Mouse (Mus musculus) neural tube, embryonic 11.5 days (tissue): ENCODE measurements at regions not wholly inside any gene's neighbourhood (a gene's known extent, or its start where the extent isn't known, plus 50 kb on each side); places are given as distances from the start of the nearest gene placed in this dataset.

Experiments used
- ATAC-seq: fragments of 200-750 bp; cut with Nextera tagmentation; 2 replicates; pipeline ENCODE4 v1.8.0; 2017; ENCODE audit warnings: moderate number of reproducible peaks, mild to moderate bottlenecking, moderate TSS enrichment, moderate library complexity; ENCODE audit not compliant: insufficient read depth, low FRiP score, low TSS enrichment
- DNase-seq: peaks from one replicate; pipeline ENCODE4 v3.0.0-alpha.2; 2015; ENCODE audit warnings: low spot score
- H3K27ac ChIP-seq: fragments of 300-500 bp; sonication (generic); 2 replicates; pipeline ENCODE4 v1.5.1; 2014; ENCODE audit warnings: low read depth, mild to moderate bottlenecking, low read length
- H3K27me3 ChIP-seq: fragments of 300-500 bp; sonication (generic); 2 replicates; pipeline ENCODE4 v1.6.1; 2014; ENCODE audit warnings: mild to moderate bottlenecking, low read length, mixed read lengths; ENCODE audit not compliant: control insufficient read depth, insufficient read depth
- H3K36me3 ChIP-seq: fragments of 300-500 bp; sonication (generic); 2 replicates; pipeline ENCODE4 v1.6.1; 2014; ENCODE audit warnings: mild to moderate bottlenecking, low read length, moderate library complexity, mixed read lengths; ENCODE audit not compliant: control insufficient read depth, insufficient read depth
- H3K4me1 ChIP-seq: fragments of 300-500 bp; sonication (generic); 2 replicates; pipeline ENCODE4 v1.6.1; 2014; ENCODE audit warnings: low read length, mixed read lengths; ENCODE audit not compliant: control insufficient read depth, insufficient read depth
- H3K4me2 ChIP-seq: fragments of 300-500 bp; sonication (generic); 2 replicates; pipeline ENCODE4 v1.6.1; 2014; ENCODE audit warnings: low read depth, mild to moderate bottlenecking, moderate library complexity
- H3K4me3 ChIP-seq: fragments of 300-500 bp; sonication (generic); 2 replicates; pipeline ENCODE4 v1.5.1; 2014; ENCODE audit warnings: low read depth, low read length
- H3K9ac ChIP-seq: fragments of 300-500 bp; sonication (generic); 2 replicates; pipeline ENCODE4 v1.6.1; 2014; ENCODE audit warnings: mild to moderate bottlenecking, low read length
- H3K9me3 ChIP-seq: fragments of 300-500 bp; sonication (generic); 2 replicates; pipeline ENCODE4 v1.6.1; 2016; ENCODE audit warnings: low read length; ENCODE audit not compliant: control insufficient read depth
- WGBS: fragments of 180-500 bp; shearing (Covaris S2); extraction: QIAGEN DNeasy Blood & Tissue Kit; methylation state at CpG from one replicate; pipeline ENCODE4 v1.1.7; 2014; 5-methylcytosine and 5-hydroxymethylcytosine counted together

- Histone ChIP-seq H3K9ac (no peak overlapping the region), H3K36me3 (no peaks in the 10 kb centered on the region), H3K9me3 (no peaks in the 10 kb centered on the region), H3K4me3 (no peak overlapping the region), H3K27ac (no peak overlapping the region), H3K27me3 (no peaks in the 10 kb centered on the region), H3K4me1 (no peaks in the 10 kb centered on the region), H3K4me2 (no peak overlapping the region)
- no peak for ATAC-seq
- DNase-seq, result no peak
- 69% methylated on average over 5 of the region's 5 CpGs for WGBS
Observed at GRCm38 (mm10) chr9:34278068-34278467, 207.6 kb upstream of the Kirrel3 start.

GRCm38 (mm10) chr9:34279386-34279785 lies 206.3 kb upstream of the Kirrel3 start:
- no peak overlapping the region for H3K4me2 ChIP-seq
- WGBS, result 88% methylated on average over 2 of the region's 2 CpGs
- DNase-seq (no peak), ATAC-seq (no peak)
- no peak overlapping the region for H3K4me3 ChIP-seq
- H3K36me3 ChIP-seq, result no peaks in the 10 kb centered on the region
- no peak overlapping the region for H3K27ac ChIP-seq
- no peaks in the 10 kb centered on the region for H3K9me3 ChIP-seq
- H3K9ac ChIP-seq, result no peak overlapping the region
- no peaks in the 10 kb centered on the region for H3K4me1 ChIP-seq
- no peaks in the 10 kb centered on the region for H3K27me3 ChIP-seq

GRCm38 (mm10) chr9:34279906-34280305 lies 205.8 kb upstream of the Kirrel3 start:
- Histone ChIP-seq H3K9me3 (no peaks in the 10 kb centered on the region), H3K27ac (no peak overlapping the region), H3K9ac (no peak overlapping the region; the same call in 1 of the 2 replicates), H3K4me1 (no peaks in the 10 kb centered on the region), H3K4me3 (no peak overlapping the region), H3K27me3 (no peaks in the 10 kb centered on the region), H3K36me3 (no peaks in the 10 kb centered on the region), H3K4me2 (no peak overlapping the region)
- ATAC-seq (no peak), DNase-seq (no peak)
- WGBS, result 55% methylated on average over 2 of the region's 2 CpGs

GRCm38 (mm10) chr9:34280311-34281208 lies 205.1 kb upstream of the Kirrel3 start:
- H3K9ac ChIP-seq, result no peak overlapping the region
- ATAC-seq (no peak), DNase-seq (no peak)
- H3K4me2 ChIP-seq, result no peak overlapping the region
- H3K27me3 ChIP-seq, result no peaks in the 10 kb centered on the region
- WGBS, result 88% methylated on average over 11 of the region's 11 CpGs
- H3K9me3 ChIP-seq, result no peaks in the 10 kb centered on the region
- no peak overlapping the region for H3K4me3 ChIP-seq
- H3K36me3 ChIP-seq, result no peaks in the 10 kb centered on the region
- H3K27ac ChIP-seq, result no peak overlapping the region
- H3K4me1 ChIP-seq, result no peaks in the 10 kb centered on the region

GRCm38 (mm10) chr9:34323571-34323970 lies 162.1 kb upstream of the Kirrel3 start:
- no peak overlapping the region for H3K27ac ChIP-seq
- H3K4me2 ChIP-seq, result no peak overlapping the region
- no peaks in the 10 kb centered on the region for H3K36me3 ChIP-seq
- no peak for ATAC-seq
- no peak overlapping the region for H3K4me3 ChIP-seq
- no peak overlapping the region for H3K9ac ChIP-seq
- 81% methylated on average over 1 of the region's 1 CpGs for WGBS
- H3K4me1 ChIP-seq, result no peaks in the 10 kb centered on the region
- H3K27me3 ChIP-seq, result no peaks in the 10 kb centered on the region
- DNase-seq, result no peak
- no peaks in the 10 kb centered on the region for H3K9me3 ChIP-seq

- Histone ChIP-seq H3K9me3 (no peaks in the 10 kb centered on the region), H3K27me3 (no peaks in the 10 kb centered on the region), H3K9ac (no peak overlapping the region), H3K36me3 (no peaks in the 10 kb centered on the region), H3K4me3 (no peak overlapping the region), H3K4me1 (no peaks in the 10 kb centered on the region), H3K27ac (no peak overlapping the region), H3K4me2 (no peak overlapping the region)
- DNase-seq (no peak), ATAC-seq (no peak)
- WGBS, result 73% methylated on average over 1 of the region's 1 CpGs
Observed at GRCm38 (mm10) chr9:34328723-34329122, 157.0 kb upstream of the Kirrel3 start.

GRCm38 (mm10) chr9:34334112-34334511 lies 151.6 kb upstream of the Kirrel3 start:
- Histone ChIP-seq H3K36me3 (no peaks in the 10 kb centered on the region), H3K9ac (no peak overlapping the region), H3K27me3 (no peaks in the 10 kb centered on the region), H3K4me2 (no peak overlapping the region), H3K9me3 (no peaks in the 10 kb centered on the region), H3K4me3 (no peak overlapping the region), H3K4me1 (no peaks in the 10 kb centered on the region), H3K27ac (no peak overlapping the region)
- ATAC-seq, result no peak
- no peak for DNase-seq

- no peak overlapping the region for H3K27ac ChIP-seq
- no peaks in the 10 kb centered on the region for H3K27me3 ChIP-seq
- WGBS, result 87% methylated on average over 7 of the region's 7 CpGs
- H3K9me3 ChIP-seq, result no peaks in the 10 kb centered on the region
- DNase-seq (no peak), ATAC-seq (no peak)
- no peak overlapping the region for H3K9ac ChIP-seq
- H3K36me3 ChIP-seq, result no peaks in the 10 kb centered on the region
- H3K4me3 ChIP-seq, result no peak overlapping the region
- H3K4me1 ChIP-seq, result no peaks in the 10 kb centered on the region
- no peak overlapping the region for H3K4me2 ChIP-seq
Observed at GRCm38 (mm10) chr9:34334555-34335468, 150.9 kb upstream of the Kirrel3 start.
